Mouse (Mus musculus): ENCODE measurements around the gene Ctr9.

- TF ChIP-seq E2F4 (IDR thresholded peaks at IDR 0.05; ENCODE audit: insufficient read depth) = no peak
- no peak for TF ChIP-seq POLR2A (IDR thresholded peaks at IDR 0.05; ENCODE audit: insufficient read length, low read depth)
- no peak for TF ChIP-seq TCF12 (IDR thresholded peaks at IDR 0.05; ENCODE audit: insufficient read depth, poor library complexity, severe bottlenecking)
- no peak for TF ChIP-seq USF1 (IDR thresholded peaks at IDR 0.05; ENCODE audit: low read depth)
- TF ChIP-seq MAX (IDR thresholded peaks at IDR 0.05; ENCODE audit: low read depth) = no peak
- TF ChIP-seq MYOG (IDR thresholded peaks at IDR 0.05; ENCODE audit: control insufficient read depth in 1 of 3, insufficient read depth in 1 of 3, insufficient read length in 2 of 3, low read depth in 2 of 3) = no peak
- no peak for TF ChIP-seq CEBPB (IDR thresholded peaks at IDR 0.05; ENCODE audit: insufficient read depth, poor library complexity, severe bottlenecking)
- no peak for TF ChIP-seq TCF3 (IDR thresholded peaks at IDR 0.05; ENCODE audit: insufficient read length, low read depth)
- TF ChIP-seq POLR2AphosphoS2 (IDR thresholded peaks at IDR 0.05; ENCODE audit: insufficient read length, low read depth) = no peak
- TF ChIP-seq MYOD1 (IDR thresholded peaks at IDR 0.05; ENCODE audit: control insufficient read depth in 1 of 3, insufficient read length in 2 of 3, low read depth in 2 of 3) = no peak
- TF ChIP-seq REST (IDR thresholded peaks at IDR 0.05; ENCODE audit: insufficient read depth, insufficient read length) = no peak
These were observed 21.1 kb downstream of the Ctr9 start for GRCm38 (mm10) chr7:111049652-111050421.

Measured in myocyte (in vitro differentiated cells).